Mouse (Mus musculus): ENCODE data around the gene Mta1.

Gene Mta1

DNA sequence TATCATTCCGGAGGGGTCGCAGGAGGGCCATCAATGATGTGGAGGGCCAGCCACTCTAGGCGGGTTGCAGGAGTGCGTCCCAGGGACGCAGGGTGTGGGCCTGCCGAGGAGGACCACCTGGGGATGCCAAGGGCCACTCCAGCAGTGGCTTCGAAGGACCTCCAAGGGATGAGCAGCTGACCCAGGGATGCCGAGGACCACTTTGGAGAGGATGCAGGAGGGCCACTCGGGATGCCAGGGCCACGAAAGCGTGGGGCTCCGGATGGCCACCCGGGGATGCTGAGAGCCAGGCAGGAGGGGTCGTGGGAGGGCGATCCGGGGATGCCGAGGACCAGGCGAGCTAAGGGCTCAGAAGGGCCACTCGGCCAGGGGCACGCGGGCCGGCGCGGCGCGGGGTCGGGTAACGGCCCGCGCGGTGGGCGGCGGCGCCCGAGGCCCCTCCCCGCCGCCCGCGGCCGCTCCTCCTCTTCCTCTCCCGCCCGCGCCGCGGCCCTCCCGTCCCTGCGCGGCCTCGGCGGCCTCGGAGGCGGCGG is at the start of gene Mta1:
Mta1 (plus strand) TSS at position 530 of the 533 bp plus-strand sequence.
- DNase-seq (ENCODE audit: low spot score), result no peak

- DNase-seq (ENCODE audit: low spot score), result no peak
Measured at GRCm38 (mm10) chr12:113049836-113050235, 48.2 kb upstream of the Mta1 start.

DNA sequence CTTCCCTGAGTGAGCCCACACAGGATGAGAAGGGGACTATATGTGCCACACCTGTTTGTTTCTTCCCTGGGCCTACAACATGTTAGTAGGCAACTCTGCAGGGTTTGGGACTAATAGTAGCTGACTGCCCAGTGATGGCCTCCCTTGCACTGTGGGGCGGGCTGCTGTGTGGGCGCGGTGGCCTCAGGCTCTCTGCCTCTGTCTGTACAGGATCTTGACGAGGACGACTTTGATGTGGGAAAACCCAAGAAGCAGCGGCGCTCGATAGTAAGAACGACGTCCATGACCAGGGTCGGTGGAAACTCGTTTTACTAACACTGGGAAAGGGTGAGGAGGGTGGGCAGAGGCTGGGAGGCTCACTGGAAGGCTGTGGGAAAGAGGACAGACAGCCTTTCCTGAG is 47.4 kb upstream of the Mta1 start:
- no peak for DNase-seq (ENCODE audit: low spot score)

GRCm38 (mm10) chr12:113051628-113052403 is 46.3 kb upstream of the Mta1 start:
- no peak for DNase-seq (ENCODE audit: low spot score)

GRCm38 (mm10) chr12:113056089-113056488 is 42.0 kb upstream of the Mta1 start:
- no peak for DNase-seq (ENCODE audit: low spot score)

GRCm38 (mm10) chr12:113060178-113060577 is 37.9 kb upstream of the Mta1 start:
- DNase-seq (ENCODE audit: low spot score), result no peak

DNA sequence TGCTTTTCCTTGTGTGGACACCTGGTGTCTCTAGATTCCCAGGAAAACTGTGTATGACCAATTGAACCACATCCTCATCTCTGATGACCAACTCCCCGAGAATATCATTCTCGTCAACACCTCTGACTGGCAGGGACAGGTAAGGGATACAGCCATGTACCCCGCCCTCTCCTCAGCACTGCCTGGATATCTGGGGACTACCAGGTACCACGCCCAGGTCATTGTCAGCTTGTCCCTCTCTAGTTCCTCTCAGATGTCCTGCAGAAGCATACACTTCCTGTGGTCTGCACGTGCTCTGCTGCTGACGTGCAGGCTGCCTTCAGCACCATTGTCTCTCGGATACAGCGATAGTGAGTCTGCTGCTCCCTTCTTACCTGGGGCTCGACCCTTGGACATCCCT is 36.5 kb upstream of the Mta1 start:
- DNase-seq (ENCODE audit: low spot score), result no peak

- no peak for DNase-seq (ENCODE audit: low spot score)
Measured at GRCm38 (mm10) chr12:113062201-113062600, 35.9 kb upstream of the Mta1 start.

- DNase-seq (ENCODE audit: low spot score), result no peak
Measured at GRCm38 (mm10) chr12:113063700-113064099, 34.4 kb upstream of the Mta1 start.

GRCm38 (mm10) chr12:113068002-113068401 is 30.1 kb upstream of the Mta1 start:
- DNase-seq (ENCODE audit: low spot score), result no peak

- DNase-seq (ENCODE audit: low spot score), result no peak
Measured at GRCm38 (mm10) chr12:113069389-113069788, 28.7 kb upstream of the Mta1 start.

GRCm38 (mm10) chr12:113071321-113071720 is 26.8 kb upstream of the Mta1 start:
- DNase-seq (ENCODE audit: low spot score), result no peak

GRCm38 (mm10) chr12:113071827-113072226 is 26.3 kb upstream of the Mta1 start:
- no peak for DNase-seq (ENCODE audit: low spot score)

DNA sequence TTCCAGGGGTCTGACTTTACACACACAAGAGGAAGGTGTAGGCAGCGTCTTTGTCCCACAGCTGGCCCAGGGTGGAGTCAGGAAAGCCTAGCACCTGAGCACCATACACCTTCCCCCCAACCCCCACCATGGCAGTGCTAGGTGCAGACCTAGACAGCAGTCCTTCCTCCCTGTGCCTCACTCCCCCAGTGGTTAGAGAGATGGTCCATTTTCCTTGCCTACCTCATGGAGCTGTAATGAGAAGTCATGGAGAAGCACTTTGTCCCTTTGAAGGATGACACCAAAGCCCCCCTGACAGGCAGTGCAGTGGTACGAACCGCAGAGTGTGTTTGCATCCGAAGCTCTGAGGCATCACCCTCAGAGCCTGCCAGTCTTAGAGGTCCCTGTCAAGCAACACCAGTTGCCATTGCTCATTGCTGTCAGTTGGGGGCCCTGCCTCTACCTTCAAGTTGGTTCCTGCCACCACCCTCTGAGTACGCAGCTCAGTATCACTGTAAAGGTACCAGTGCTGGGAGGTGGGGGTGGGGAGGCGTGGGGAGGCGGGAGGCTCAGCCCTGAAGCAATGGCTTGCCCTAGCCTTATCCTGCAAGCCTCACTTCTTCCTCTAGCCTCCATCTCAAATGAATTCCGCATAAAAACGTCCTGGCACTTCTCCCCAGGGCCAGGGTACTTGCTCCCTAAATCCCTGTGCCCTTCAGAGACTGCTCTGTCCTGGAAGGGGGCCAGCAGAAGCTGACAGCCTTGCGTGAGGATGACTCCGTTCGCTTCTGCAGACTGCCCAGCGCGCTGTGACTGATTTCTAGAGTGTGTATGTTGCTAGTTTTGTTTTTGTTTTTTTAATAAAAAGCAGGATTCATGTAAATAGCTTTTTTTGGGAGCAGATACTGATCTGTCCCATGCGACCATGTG is 24.4 kb upstream of the Mta1 start:
- DNase-seq (ENCODE audit: low spot score), result no peak

DNA sequence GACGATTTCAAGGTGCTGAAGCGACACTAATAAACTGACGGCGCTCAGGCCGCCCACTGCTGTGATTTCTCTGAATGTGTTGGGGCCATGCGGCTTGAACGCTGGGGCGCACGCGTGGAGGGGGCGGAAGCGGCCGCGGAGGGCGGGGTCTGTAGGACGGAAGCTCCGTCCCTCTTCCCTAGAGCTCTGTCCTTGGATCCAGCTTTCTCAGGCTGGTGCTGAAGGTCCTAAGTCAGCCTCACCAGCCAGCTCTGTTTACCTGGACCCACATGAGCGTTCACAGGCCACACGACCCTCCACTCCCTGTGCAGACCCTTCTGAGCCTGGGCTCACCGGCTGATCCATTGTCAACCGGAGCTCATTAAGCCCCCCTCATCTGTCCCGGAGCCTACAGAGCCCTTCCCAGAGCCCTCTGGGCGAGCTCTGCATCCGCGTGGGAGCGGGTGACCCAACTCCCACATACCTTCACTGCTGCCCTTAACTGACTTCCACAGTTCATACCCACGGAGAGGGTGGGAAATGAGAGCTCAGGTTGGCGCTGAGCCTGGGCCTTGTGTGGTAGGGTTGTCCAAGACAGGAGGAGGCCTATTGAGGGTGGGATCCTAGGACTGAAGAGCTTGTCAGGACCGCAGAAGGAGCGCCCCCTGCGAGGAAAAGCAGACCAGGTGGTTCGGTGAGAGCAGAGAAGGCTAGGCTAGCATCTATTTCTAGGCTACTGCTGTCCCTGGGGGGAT is 23.6 kb upstream of the Mta1 start, which contains the start of gene Tex22:
Tex22 (plus strand) TSS at position 174 of the 734 bp plus-strand sequence.
- DNase-seq (ENCODE audit: low spot score), result peak; percentile 42

GRCm38 (mm10) chr12:113075063-113075454 is 23.0 kb upstream of the Mta1 start:
- peak; percentile 79 for DNase-seq (ENCODE audit: low spot score)

DNA sequence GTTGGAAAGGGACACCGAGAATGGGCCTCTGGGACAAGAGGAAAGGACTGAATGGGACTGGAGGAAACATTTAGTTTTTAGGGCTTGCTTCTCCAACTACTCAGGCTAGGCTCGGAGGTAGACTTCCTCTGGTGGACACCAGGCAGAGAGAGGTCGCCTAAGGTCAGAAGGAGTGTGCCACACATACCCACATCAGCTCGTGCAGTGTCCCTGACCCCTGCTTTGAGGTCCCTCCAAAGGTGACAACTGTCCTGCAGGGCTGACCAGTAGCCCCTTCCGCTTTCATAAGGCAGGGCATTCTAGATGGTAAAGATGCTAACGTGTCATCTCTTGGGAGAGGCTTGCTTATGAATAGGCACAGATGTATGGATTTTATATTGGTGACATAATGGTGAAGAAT is 22.6 kb upstream of the Mta1 start:
- no peak for DNase-seq (ENCODE audit: low spot score)

GRCm38 (mm10) chr12:113087276-113087675 is 10.8 kb upstream of the Mta1 start:
- no peak for DNase-seq (ENCODE audit: low spot score)

- no peak for DNase-seq (ENCODE audit: low spot score)
Measured at GRCm38 (mm10) chr12:113088026-113088425, 10.1 kb upstream of the Mta1 start.

DNA sequence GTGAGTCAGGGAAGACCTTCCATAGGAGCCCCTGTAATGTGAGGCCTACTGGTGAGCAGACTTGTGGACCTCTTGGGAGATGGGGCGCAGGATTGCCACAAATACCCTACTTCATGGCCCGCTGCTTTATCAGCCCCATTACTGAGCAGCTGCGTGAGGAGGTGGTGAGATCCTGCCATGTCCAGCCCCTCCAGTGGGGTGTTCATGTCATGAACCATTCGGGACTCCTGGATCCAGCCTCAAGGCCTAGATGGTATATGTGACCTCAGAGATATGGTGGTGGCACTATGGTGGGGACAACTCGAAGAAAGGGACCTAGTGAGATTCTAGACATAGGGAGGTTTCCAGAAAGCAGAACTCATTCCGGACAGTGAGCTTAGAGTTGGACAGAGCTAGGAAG is 9.0 kb upstream of the Mta1 start:
- DNase-seq (ENCODE audit: low spot score), result no peak

DNA sequence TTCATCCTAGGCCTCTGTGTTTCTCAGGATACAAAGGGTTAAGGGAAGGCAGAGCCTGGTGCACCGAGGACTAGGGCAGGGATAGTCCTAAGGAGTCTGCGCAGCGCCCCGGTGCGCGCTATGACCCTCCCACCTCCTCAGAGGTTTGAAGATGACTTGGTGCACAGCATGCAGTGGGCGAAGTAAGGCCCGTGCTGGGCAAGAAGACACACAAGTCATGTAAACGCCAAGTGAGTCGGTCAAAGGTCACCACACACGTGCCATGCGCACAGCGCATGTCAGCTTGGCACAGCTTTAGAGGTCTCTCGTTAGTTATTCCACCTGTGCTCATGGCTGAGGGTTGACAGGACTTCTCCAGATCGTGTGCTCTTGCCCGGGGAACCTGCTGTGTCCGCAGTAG is 8.0 kb upstream of the Mta1 start:
- no peak for DNase-seq (ENCODE audit: low spot score)

DNA sequence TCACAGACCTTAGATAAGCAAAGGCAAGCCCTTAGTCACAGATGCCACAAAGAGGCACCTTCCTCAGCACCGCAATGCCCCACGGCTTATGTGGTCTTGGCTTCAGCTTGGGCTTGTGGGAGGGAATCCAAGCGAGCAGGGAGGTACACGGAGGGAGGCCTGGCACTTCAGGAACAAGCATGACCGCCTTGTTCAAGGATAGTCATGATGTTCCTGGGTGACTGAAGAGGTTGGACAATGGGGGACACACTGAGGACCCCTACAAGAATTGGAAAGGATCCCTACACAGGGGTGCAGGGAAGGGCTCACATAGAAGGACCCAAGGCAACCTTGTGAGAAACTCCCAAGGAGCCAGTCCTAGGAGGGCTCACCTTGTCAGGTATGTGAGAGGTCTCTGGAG is 1.0 kb upstream of the Mta1 start:
- DNase-seq (ENCODE audit: low spot score), result no peak
